Mouse (Mus musculus) heart, adult 2 months (tissue): ENCODE results near the gene Gm27027.

Experiments
- CTCF ChIP-seq: fragments of 200-600 bp; IDR thresholded peaks from 2 replicates; pipeline ENCODE4 v1.8.1; 2022; ENCODE audit warnings: antibody characterized with exemption, mild to moderate bottlenecking, moderate library complexity
- EP300 ChIP-seq: fragments of 200-500 bp; IDR thresholded peaks from 2 replicates; pipeline ENCODE4 v1.6.1; 2011; ENCODE audit warnings: low read depth, low read length, control low read depth; ENCODE audit not compliant: insufficient read depth
- POLR2A ChIP-seq: fragments of 200-500 bp; IDR thresholded peaks from 2 replicates; pipeline ENCODE4 v1.6.1; 2011; ENCODE audit warnings: mild to moderate bottlenecking, low read depth, low read length, control low read depth; ENCODE audit not compliant: insufficient read depth

DNA sequence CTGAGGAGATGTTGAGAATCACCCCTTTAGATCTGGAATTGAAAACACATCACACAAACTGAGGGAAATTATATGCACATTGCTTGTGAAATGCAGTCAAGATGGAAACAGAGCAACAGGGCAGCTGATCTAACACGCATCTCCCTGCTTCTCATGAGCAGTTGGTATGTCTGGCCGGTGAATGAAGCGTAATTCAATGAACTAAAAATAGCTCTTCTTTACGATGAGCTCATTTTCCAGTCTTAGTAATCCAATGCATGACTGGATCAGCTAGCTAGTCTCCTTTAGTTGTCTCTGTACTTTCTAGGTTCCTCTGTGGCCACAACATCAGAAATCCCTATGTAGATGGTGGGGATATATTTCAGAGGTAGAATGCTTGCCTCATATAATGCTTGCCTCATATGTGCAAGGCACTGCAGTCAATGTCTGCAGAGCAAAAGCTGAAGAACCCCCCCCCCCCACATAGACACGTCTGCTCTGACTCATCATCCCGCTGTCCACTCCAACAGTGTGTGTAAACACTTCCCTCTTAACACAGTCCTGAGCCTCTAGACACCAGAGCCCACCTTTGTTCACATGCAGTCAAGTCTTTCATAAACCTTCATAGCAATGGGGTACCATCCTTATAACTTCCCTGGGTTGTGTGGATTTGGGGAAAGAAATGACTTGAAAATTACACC lies 49.4 kb upstream of the Gm27027 start:
- no peak for TF ChIP-seq POLR2A
- no peak for TF ChIP-seq EP300
- TF ChIP-seq CTCF, result no peak
